Mouse (Mus musculus) heart, postnatal 0 days (tissue): ENCODE measurements around the gene Lypla2.

Experiments used
- CTCF ChIP-seq: IDR thresholded peaks from 2 replicates; pipeline ENCODE4 v1.5.1; 2016; ENCODE audit warnings: antibody characterized with exemption, control low read depth, low read depth
- EP300 ChIP-seq: IDR thresholded peaks from 2 replicates; pipeline ENCODE4 v1.6.1; 2016; ENCODE audit warnings: antibody characterized with exemption, low read depth

DNA sequence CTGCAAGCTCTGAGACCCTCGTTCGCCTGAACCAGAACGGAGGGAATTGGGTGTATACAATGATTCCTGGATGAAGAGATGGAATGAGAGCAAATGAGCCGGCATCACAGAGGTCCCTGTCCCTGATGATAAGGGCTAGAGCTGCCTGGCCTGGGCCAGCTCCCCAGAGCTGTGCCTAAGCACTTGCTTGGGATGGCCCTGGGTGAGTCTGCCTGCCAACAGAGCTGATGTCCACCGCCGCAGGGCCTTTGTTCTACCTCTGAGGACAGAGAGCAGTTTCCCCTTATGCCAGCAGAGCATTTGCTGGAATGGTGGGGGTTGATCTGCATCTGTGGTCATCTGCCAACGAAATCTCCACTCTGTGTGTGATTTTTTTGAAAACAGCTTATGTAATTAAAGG lies 10.2 kb downstream of the Lypla2 start:
- TF ChIP-seq CTCF (no peak), EP300 (no peak)
